Mouse (Mus musculus): Measurements from ENCODE around the gene Gsg1l. TPM values are rescaled to one million over a fixed set of nuclear protein-coding genes. Genes with fewer than 3 reads are reported as not detected.

Gsg1l gene
- polyA plus RNA-seq, 1 experiment: not detected

GRCm38 (mm10) chr7:125933356-125934244 lies 148.6 kb downstream of the Gsg1l start:
- H3K27ac ChIP-seq (ENCODE audit: insufficient read depth, low read depth, low read length): no peak overlapping the region
- TF ChIP-seq CTCF (IDR thresholded peaks at IDR 0.05; ENCODE audit: low read depth, low read length) (no peak), POLR2A (IDR thresholded peaks at IDR 0.05; ENCODE audit: borderline replicate concordance, low read depth, low read length) (no peak)
- H3K4me3 ChIP-seq (ENCODE audit: insufficient read depth, low read length): no peak overlapping the region
- no peaks in the 10 kb centered on the region for H3K4me1 ChIP-seq (ENCODE audit: control insufficient read depth, insufficient read depth, low read length)

GRCm38 (mm10) chr7:125931602-125932001 lies 150.6 kb downstream of the Gsg1l start:
- Histone ChIP-seq H3K4me1 (ENCODE audit: control insufficient read depth, insufficient read depth, low read length) (no peaks in the 10 kb centered on the region), H3K4me3 (ENCODE audit: insufficient read depth, low read length) (no peak overlapping the region), H3K27ac (ENCODE audit: insufficient read depth, low read depth, low read length) (no peak overlapping the region)
- no peak for TF ChIP-seq CTCF (IDR thresholded peaks at IDR 0.05; ENCODE audit: low read depth, low read length)

GRCm38 (mm10) chr7:125924044-125924443 lies 158.2 kb downstream of the Gsg1l start:
- TF ChIP-seq CTCF (IDR thresholded peaks at IDR 0.05; ENCODE audit: low read depth, low read length) (no peak), POLR2A (IDR thresholded peaks at IDR 0.05; ENCODE audit: borderline replicate concordance, low read depth, low read length) (no peak)

GRCm38 (mm10) chr7:125920801-125921200 lies 161.4 kb downstream of the Gsg1l start:
- no peak overlapping the region for H3K4me3 ChIP-seq (ENCODE audit: insufficient read depth, low read length)
- no peak for TF ChIP-seq POLR2A (IDR thresholded peaks at IDR 0.05; ENCODE audit: borderline replicate concordance, low read depth, low read length)
- TF ChIP-seq CTCF (IDR thresholded peaks at IDR 0.05; ENCODE audit: low read depth, low read length): no peak
- H3K4me1 ChIP-seq (ENCODE audit: control insufficient read depth, insufficient read depth, low read length): no peaks in the 10 kb centered on the region
- H3K27ac ChIP-seq (ENCODE audit: insufficient read depth, low read depth, low read length): no peak overlapping the region

More at GRCm38 (mm10) chr7:125924044-125924443, 158.2 kb downstream of the Gsg1l start:
- Histone ChIP-seq H3K4me1 (ENCODE audit: control insufficient read depth, insufficient read depth, low read length) (no peaks in the 10 kb centered on the region), H3K27ac (ENCODE audit: insufficient read depth, low read depth, low read length) (no peak overlapping the region), H3K4me3 (ENCODE audit: insufficient read depth, low read length) (no peak overlapping the region)

- Histone ChIP-seq H3K27ac (ENCODE audit: insufficient read depth, low read depth, low read length) (no peak overlapping the region), H3K4me1 (ENCODE audit: control insufficient read depth, insufficient read depth, low read length) (peaks cover 4% of the 10 kb centered on the region), H3K4me3 (ENCODE audit: insufficient read depth, low read length) (no peak overlapping the region)
- TF ChIP-seq POLR2A (IDR thresholded peaks at IDR 0.05; ENCODE audit: borderline replicate concordance, low read depth, low read length): no peak
- TF ChIP-seq CTCF (IDR thresholded peaks at IDR 0.05; ENCODE audit: low read depth, low read length): no peak
Observed at GRCm38 (mm10) chr7:125900386-125901161, 181.6 kb downstream of the Gsg1l start.

- H3K27ac ChIP-seq (ENCODE audit: insufficient read depth, low read depth, low read length): no peak overlapping the region
- peaks cover 4% of the 10 kb centered on the region for H3K4me1 ChIP-seq (ENCODE audit: control insufficient read depth, insufficient read depth, low read length)
Observed at GRCm38 (mm10) chr7:125899916-125900315, 182.3 kb downstream of the Gsg1l start.

GRCm38 (mm10) chr7:125899036-125899435 lies 183.2 kb downstream of the Gsg1l start:
- Histone ChIP-seq H3K27ac (ENCODE audit: insufficient read depth, low read depth, low read length) (no peak overlapping the region), H3K4me1 (ENCODE audit: control insufficient read depth, insufficient read depth, low read length) (peaks cover 4% of the 10 kb centered on the region), H3K4me3 (ENCODE audit: insufficient read depth, low read length) (no peak overlapping the region)
- TF ChIP-seq POLR2A (IDR thresholded peaks at IDR 0.05; ENCODE audit: borderline replicate concordance, low read depth, low read length) (no peak), CTCF (IDR thresholded peaks at IDR 0.05; ENCODE audit: low read depth, low read length) (no peak)

More at GRCm38 (mm10) chr7:125899916-125900315, 182.3 kb downstream of the Gsg1l start:
- TF ChIP-seq CTCF (IDR thresholded peaks at IDR 0.05; ENCODE audit: low read depth, low read length): no peak
- TF ChIP-seq POLR2A (IDR thresholded peaks at IDR 0.05; ENCODE audit: borderline replicate concordance, low read depth, low read length): no peak
- H3K4me3 ChIP-seq (ENCODE audit: insufficient read depth, low read length): no peak overlapping the region

- peaks cover 4% of the 10 kb centered on the region for H3K4me1 ChIP-seq (ENCODE audit: control insufficient read depth, insufficient read depth, low read length)
- H3K4me3 ChIP-seq (ENCODE audit: insufficient read depth, low read length): no peak overlapping the region
- H3K27ac ChIP-seq (ENCODE audit: insufficient read depth, low read depth, low read length): no peak overlapping the region
- TF ChIP-seq POLR2A (IDR thresholded peaks at IDR 0.05; ENCODE audit: borderline replicate concordance, low read depth, low read length) (no peak), CTCF (IDR thresholded peaks at IDR 0.05; ENCODE audit: low read depth, low read length) (no peak)
Observed at GRCm38 (mm10) chr7:125897059-125897458, 185.2 kb downstream of the Gsg1l start.

GRCm38 (mm10) chr7:125893621-125894020 lies 188.6 kb downstream of the Gsg1l start:
- TF ChIP-seq CTCF (IDR thresholded peaks at IDR 0.05; ENCODE audit: low read depth, low read length) (no peak), POLR2A (IDR thresholded peaks at IDR 0.05; ENCODE audit: borderline replicate concordance, low read depth, low read length) (no peak)
- Histone ChIP-seq H3K4me1 (ENCODE audit: control insufficient read depth, insufficient read depth, low read length) (no peaks in the 10 kb centered on the region), H3K4me3 (ENCODE audit: insufficient read depth, low read length) (no peak overlapping the region), H3K27ac (ENCODE audit: insufficient read depth, low read depth, low read length) (no peak overlapping the region)

- Histone ChIP-seq H3K27ac (ENCODE audit: insufficient read depth, low read depth, low read length) (no peak overlapping the region), H3K4me1 (ENCODE audit: control insufficient read depth, insufficient read depth, low read length) (no peaks in the 10 kb centered on the region), H3K4me3 (ENCODE audit: insufficient read depth, low read length) (no peak overlapping the region)
- no peak for TF ChIP-seq POLR2A (IDR thresholded peaks at IDR 0.05; ENCODE audit: borderline replicate concordance, low read depth, low read length)
- TF ChIP-seq CTCF (IDR thresholded peaks at IDR 0.05; ENCODE audit: low read depth, low read length): no peak
Observed at GRCm38 (mm10) chr7:125888373-125888772, 193.8 kb downstream of the Gsg1l start.

Measured in bone marrow macrophage, adult 2 months (primary cell).